Mouse (Mus musculus) C2C12 (cell line): Measurements from ENCODE around the gene Gpr108.

Experiments
- CEBPB ChIP-seq: IDR thresholded peaks from one replicate; pipeline ENCODE4 v1.6.1; 2011; ENCODE audit warnings: low read depth, mild to moderate bottlenecking, control low read depth, moderate library complexity
- CTCF ChIP-seq: IDR thresholded peaks from one replicate; pipeline ENCODE4 v1.5.1; 2011; ENCODE audit not compliant: control insufficient read depth, insufficient read depth, insufficient read length
- FOSL1 ChIP-seq: IDR thresholded peaks from one replicate; pipeline ENCODE4 v1.8.0; 2011; ENCODE audit warnings: mild to moderate bottlenecking, low read length; ENCODE audit not compliant: poor library complexity, insufficient read depth, severe bottlenecking
- MAX ChIP-seq: IDR thresholded peaks from one replicate; pipeline ENCODE4 v1.6.1; 2011; ENCODE audit warnings: mild to moderate bottlenecking, control low read depth
- MYOD1 ChIP-seq: IDR thresholded peaks from one replicate; pipeline ENCODE4 v1.6.1; 2011; ENCODE audit warnings: low read depth; ENCODE audit not compliant: control insufficient read depth, insufficient read length
- USF1 ChIP-seq: IDR thresholded peaks from one replicate; pipeline ENCODE4 v1.6.1; 2011; ENCODE audit warnings: low read depth, mild to moderate bottlenecking, control low read depth, moderate library complexity

- TF ChIP-seq CTCF (no peak), CEBPB (no peak), MYOD1 (no peak), USF1 (no peak), FOSL1 (no peak), MAX (no peak)
Observed at GRCm38 (mm10) chr17:57251431-57251830, 3.2 kb upstream of the Gpr108 start.
